Mouse (Mus musculus): ENCODE measurements around the gene Spef2. TPM values are rescaled to one million over a fixed set of nuclear protein-coding genes. Genes with fewer than 3 reads are reported as not detected.

Gene Spef2
- polyA plus RNA-seq, 1 experiment from 2014 or later: not detected

DNA sequence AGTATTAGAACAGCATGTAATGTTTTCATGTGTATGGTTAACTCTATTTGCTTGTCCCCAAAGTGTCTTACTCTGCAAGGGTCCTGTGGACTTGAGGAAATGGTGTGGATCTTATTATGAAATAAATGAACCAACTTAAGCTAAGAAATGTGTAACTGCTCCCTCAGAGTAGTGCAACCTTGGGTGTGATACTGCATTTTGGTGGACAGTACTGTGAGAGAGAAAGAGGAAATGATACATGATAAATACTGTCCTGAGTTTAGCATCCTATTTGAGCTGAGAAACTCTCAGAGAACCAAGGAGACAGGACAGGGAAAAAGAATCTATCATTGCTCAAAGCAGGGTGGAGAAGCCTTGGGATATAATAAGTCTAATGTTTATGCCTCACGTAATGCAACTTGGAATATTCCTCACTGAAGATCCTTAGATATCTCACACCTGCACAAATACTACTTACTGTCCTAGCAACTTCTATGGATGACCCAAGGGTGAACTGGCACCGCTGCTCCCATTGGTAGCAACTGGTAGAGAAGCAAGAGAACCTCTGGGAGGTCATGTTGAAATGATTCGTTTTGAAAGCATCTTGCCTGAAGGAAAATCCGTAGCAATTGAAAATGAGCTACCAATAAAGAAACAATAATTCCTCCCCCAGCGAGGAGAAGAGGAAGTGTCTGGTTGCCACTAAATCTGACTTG, 1.1 kb downstream of the Spef2 start:
- Histone ChIP-seq H3K27ac (ENCODE audit: low read length) (no peak overlapping the region), H3K36me3 (ENCODE audit: control insufficient read depth, insufficient read depth, low read length) (no peaks in the 10 kb centered on the region), H3K9ac (replicated peaks; ENCODE audit: low read depth, low read length) (no peak overlapping the region), H3K4me3 (ENCODE audit: low read depth, low read length) (no peak overlapping the region), H3K4me2 (replicated peaks; ENCODE audit: low read depth, low read length) (no peak overlapping the region), H3K27me3 (ENCODE audit: control insufficient read depth, insufficient read depth, low read length) (no peaks in the 10 kb centered on the region), H3K9me3 (ENCODE audit: control insufficient read depth, low read depth, low read length) (no peaks in the 10 kb centered on the region), H3K4me1 (ENCODE audit: control insufficient read depth, insufficient read depth, low read length) (0 out of 2 replicates have a peak, but pooled peaks cover 2% of the 10 kb centered on the region)
- 71% methylated on average over 5 of the region's 5 CpGs for WGBS
- ATAC-seq (ENCODE audit: insufficient number of reproducible peaks, insufficient read depth, low FRiP score, low read depth): no peak

DNA sequence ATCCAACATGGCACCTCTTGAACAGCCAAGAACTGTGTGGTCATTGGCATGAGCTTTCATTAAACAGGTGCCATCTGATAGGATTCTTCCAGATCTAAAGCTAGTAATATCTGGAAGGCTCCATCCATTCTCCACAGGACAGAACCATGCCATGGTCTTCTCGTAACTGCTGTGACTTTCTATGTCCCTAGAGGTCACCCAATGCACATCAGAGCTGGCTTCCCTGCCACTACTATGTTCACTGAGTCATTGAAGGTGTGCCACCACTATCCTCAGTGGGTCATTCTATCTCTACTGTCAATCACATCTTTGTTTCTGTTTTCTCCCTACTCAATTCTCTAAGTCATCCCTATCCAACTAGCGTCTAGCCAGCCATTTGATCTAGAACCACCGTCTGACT, 6.5 kb downstream of the Spef2 start:
- H3K27ac ChIP-seq (ENCODE audit: low read length): no peak overlapping the region
- H3K9ac ChIP-seq (replicated peaks; ENCODE audit: low read depth, low read length): no peak overlapping the region
- H3K4me3 ChIP-seq (ENCODE audit: low read depth, low read length): no peak overlapping the region
- H3K27me3 ChIP-seq (ENCODE audit: control insufficient read depth, insufficient read depth, low read length): no peaks in the 10 kb centered on the region
- H3K4me1 ChIP-seq (ENCODE audit: control insufficient read depth, insufficient read depth, low read length): no peaks in the 10 kb centered on the region
- 91% methylated on average over 3 of the region's 3 CpGs for WGBS
- no peaks in the 10 kb centered on the region for H3K36me3 ChIP-seq (ENCODE audit: control insufficient read depth, insufficient read depth, low read length)
- no peaks in the 10 kb centered on the region for H3K9me3 ChIP-seq (ENCODE audit: control insufficient read depth, low read depth, low read length)
- no peak overlapping the region for H3K4me2 ChIP-seq (replicated peaks; ENCODE audit: low read depth, low read length)
- no peak for ATAC-seq (ENCODE audit: insufficient number of reproducible peaks, insufficient read depth, low FRiP score, low read depth)

DNA sequence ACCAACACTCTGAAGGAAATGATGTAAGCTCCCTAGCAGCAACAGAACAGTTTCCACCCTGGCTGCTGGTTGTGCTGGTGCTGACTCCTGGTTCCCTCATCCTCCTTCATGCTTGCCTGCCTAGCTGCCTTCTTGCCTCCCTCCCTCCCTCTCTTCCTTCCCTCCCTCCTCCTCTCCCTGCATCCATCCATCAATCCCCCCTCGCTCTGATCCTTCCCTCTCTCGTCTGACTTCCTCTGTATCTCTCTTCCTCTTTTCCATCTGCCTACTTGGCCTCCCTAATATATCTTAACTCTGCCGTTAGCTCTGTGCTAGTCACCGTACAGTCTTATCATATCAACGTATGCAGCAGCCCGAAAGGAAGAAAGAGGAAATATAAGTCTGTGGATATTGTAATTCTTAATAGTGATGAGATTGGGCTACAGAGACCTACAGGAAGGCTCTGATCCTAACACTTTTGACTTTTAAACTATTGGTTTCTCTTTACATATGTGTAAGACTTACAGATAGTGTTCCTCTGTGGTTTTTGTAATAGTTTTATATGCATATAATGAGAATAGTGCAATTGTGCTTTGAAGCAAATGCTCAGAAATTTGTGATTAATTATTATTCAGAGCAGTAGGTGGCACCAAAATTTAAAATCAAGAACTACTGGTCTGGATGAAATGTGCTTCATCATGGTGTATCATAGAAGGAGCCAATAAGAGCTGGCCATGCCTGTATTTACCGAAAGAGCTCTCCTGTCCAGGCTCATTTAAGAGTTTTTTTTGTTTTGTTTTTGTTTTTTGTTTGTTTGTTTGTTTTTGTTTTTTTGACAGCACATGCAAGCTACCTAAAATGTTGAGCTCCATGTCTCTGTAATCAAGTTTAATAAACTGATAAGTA, 33.9 kb downstream of the Spef2 start:
- Histone ChIP-seq H3K36me3 (ENCODE audit: control insufficient read depth, insufficient read depth, low read length) (no peaks in the 10 kb centered on the region), H3K9me3 (ENCODE audit: control insufficient read depth, low read depth, low read length) (no peaks in the 10 kb centered on the region), H3K9ac (replicated peaks; ENCODE audit: low read depth, low read length) (no peak overlapping the region), H3K4me3 (ENCODE audit: low read depth, low read length) (no peak overlapping the region), H3K4me1 (ENCODE audit: control insufficient read depth, insufficient read depth, low read length) (no peaks in the 10 kb centered on the region), H3K4me2 (replicated peaks; ENCODE audit: low read depth, low read length) (no peak overlapping the region), H3K27ac (ENCODE audit: low read length) (no peak overlapping the region), H3K27me3 (ENCODE audit: control insufficient read depth, insufficient read depth, low read length) (no peaks in the 10 kb centered on the region)
- 64% methylated on average over 7 of the region's 7 CpGs for WGBS
- no peak for ATAC-seq (ENCODE audit: insufficient number of reproducible peaks, insufficient read depth, low FRiP score, low read depth)

DNA sequence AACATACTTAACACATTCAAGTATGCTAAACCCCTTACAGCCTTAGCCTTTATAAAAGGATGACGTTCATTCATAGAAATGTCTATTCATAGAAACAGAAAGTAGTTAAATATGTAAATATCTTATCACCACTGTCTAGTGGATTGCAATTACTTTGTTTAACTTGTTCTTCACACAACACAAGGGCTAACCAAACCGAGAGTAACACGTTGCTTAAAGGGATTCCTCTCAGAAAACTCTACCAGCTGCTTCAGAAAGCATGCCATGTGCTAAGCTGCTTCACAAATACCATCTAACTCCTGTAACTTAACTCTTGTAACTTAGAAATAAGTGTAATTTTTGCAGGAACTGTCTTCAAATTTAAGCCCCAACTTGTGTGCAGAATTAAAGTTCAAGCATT, 35.0 kb downstream of the Spef2 start:
- 79% methylated on average over 3 of the region's 3 CpGs for WGBS
- H3K9ac ChIP-seq (replicated peaks; ENCODE audit: low read depth, low read length): no peak overlapping the region
- no peaks in the 10 kb centered on the region for H3K4me1 ChIP-seq (ENCODE audit: control insufficient read depth, insufficient read depth, low read length)
- H3K4me3 ChIP-seq (ENCODE audit: low read depth, low read length): no peak overlapping the region
- H3K27me3 ChIP-seq (ENCODE audit: control insufficient read depth, insufficient read depth, low read length): no peaks in the 10 kb centered on the region
- no peak overlapping the region for H3K4me2 ChIP-seq (replicated peaks; ENCODE audit: low read depth, low read length)
- no peak for ATAC-seq (ENCODE audit: insufficient number of reproducible peaks, insufficient read depth, low FRiP score, low read depth)
- H3K9me3 ChIP-seq (ENCODE audit: control insufficient read depth, low read depth, low read length): no peaks in the 10 kb centered on the region
- H3K27ac ChIP-seq (ENCODE audit: low read length): no peak overlapping the region
- H3K36me3 ChIP-seq (ENCODE audit: control insufficient read depth, insufficient read depth, low read length): no peaks in the 10 kb centered on the region

DNA sequence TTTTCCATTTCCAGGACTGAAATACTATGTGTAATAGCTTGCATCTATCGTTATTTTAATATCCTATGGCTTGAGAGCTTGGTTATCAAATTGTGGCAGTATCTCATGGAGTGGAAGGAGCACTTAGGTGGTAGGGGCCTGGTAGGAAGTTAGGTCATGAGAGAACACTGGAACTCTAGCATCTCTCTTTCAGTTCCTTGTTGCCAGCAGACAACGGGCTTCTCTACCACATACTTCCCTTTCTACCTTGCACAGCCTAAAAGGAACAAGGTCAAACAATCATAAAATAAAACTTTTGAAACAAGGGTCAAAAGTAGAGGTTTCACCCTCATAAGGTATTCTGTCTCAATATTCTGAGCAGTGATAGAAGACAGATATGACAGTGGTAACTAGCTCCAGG, 38.3 kb downstream of the Spef2 start:
- Histone ChIP-seq H3K27me3 (ENCODE audit: control insufficient read depth, insufficient read depth, low read length) (no peaks in the 10 kb centered on the region), H3K4me2 (replicated peaks; ENCODE audit: low read depth, low read length) (no peak overlapping the region), H3K9ac (replicated peaks; ENCODE audit: low read depth, low read length) (no peak overlapping the region), H3K36me3 (ENCODE audit: control insufficient read depth, insufficient read depth, low read length) (no peaks in the 10 kb centered on the region), H3K4me1 (ENCODE audit: control insufficient read depth, insufficient read depth, low read length) (no peaks in the 10 kb centered on the region), H3K4me3 (ENCODE audit: low read depth, low read length) (no peak overlapping the region), H3K27ac (ENCODE audit: low read length) (no peak overlapping the region), H3K9me3 (ENCODE audit: control insufficient read depth, low read depth, low read length) (no peaks in the 10 kb centered on the region)
- ATAC-seq (ENCODE audit: insufficient number of reproducible peaks, insufficient read depth, low FRiP score, low read depth): no peak
- 88% methylated on average over 2 of the region's 2 CpGs for WGBS

DNA sequence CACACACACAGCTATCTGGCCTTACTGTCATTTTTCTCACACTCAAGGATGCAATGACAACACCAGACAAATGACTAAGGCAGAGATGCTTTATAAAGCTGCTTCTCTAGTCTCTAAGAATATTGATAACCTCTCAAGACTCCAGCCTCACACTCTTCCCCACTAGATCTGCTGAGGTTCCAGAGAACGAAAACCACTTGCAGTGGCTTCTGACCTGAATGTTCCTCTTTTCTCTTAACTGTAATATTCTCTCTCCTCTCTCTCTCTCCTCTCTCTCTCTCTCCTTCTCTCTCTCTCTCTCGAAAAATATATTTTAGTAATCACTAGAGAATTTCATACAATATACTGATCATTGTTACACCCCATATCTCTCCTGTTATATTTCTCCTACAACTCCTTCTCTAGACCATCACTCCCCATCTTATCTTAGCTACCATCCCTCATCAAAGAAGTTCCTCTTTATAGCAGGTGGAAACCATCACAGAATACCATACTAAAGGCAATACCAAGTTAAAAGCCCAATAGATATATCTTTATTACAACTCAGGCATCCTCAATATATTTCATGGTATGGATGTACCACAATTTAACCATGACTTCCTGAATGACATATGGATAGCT, 42.7 kb downstream of the Spef2 start:
- no peak for ATAC-seq (ENCODE audit: insufficient number of reproducible peaks, insufficient read depth, low FRiP score, low read depth)
- Histone ChIP-seq H3K36me3 (ENCODE audit: control insufficient read depth, insufficient read depth, low read length) (no peaks in the 10 kb centered on the region), H3K4me1 (ENCODE audit: control insufficient read depth, insufficient read depth, low read length) (no peaks in the 10 kb centered on the region), H3K4me2 (replicated peaks; ENCODE audit: low read depth, low read length) (no peak overlapping the region), H3K27ac (ENCODE audit: low read length) (no peak overlapping the region), H3K9me3 (ENCODE audit: control insufficient read depth, low read depth, low read length) (no peaks in the 10 kb centered on the region), H3K27me3 (ENCODE audit: control insufficient read depth, insufficient read depth, low read length) (no peaks in the 10 kb centered on the region), H3K9ac (replicated peaks; ENCODE audit: low read depth, low read length) (no peak overlapping the region), H3K4me3 (ENCODE audit: low read depth, low read length) (no peak overlapping the region)
- 82% methylated on average over 2 of the region's 2 CpGs for WGBS

DNA sequence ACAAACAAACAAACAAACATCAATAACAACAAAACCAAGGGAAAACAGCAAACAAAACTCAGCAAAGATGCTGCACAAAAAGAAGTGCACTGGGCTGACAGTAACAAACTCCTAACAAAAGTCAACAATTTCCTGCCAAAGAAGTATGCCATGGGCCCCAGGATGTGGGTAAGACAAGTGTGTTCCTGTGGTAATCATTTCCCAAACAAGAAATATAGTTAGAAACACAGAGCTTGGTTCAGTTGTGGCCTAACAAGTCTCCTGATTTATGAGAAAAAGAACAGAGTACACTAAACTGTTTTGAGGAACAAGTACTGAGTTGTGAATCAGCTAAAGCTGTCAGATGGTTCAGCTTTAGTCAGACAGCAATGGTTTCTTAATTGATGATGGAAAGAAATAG, 46.8 kb downstream of the Spef2 start:
- H3K4me3 ChIP-seq (ENCODE audit: low read depth, low read length): no peak overlapping the region
- no peak overlapping the region for H3K27ac ChIP-seq (ENCODE audit: low read length)
- H3K9ac ChIP-seq (replicated peaks; ENCODE audit: low read depth, low read length): no peak overlapping the region
- no peaks in the 10 kb centered on the region for H3K4me1 ChIP-seq (ENCODE audit: control insufficient read depth, insufficient read depth, low read length)
- H3K36me3 ChIP-seq (ENCODE audit: control insufficient read depth, insufficient read depth, low read length): no peaks in the 10 kb centered on the region
- H3K9me3 ChIP-seq (ENCODE audit: control insufficient read depth, low read depth, low read length): no peaks in the 10 kb centered on the region
- no peak overlapping the region for H3K4me2 ChIP-seq (replicated peaks; ENCODE audit: low read depth, low read length)
- H3K27me3 ChIP-seq (ENCODE audit: control insufficient read depth, insufficient read depth, low read length): no peaks in the 10 kb centered on the region
- ATAC-seq (ENCODE audit: insufficient number of reproducible peaks, insufficient read depth, low FRiP score, low read depth): no peak

DNA sequence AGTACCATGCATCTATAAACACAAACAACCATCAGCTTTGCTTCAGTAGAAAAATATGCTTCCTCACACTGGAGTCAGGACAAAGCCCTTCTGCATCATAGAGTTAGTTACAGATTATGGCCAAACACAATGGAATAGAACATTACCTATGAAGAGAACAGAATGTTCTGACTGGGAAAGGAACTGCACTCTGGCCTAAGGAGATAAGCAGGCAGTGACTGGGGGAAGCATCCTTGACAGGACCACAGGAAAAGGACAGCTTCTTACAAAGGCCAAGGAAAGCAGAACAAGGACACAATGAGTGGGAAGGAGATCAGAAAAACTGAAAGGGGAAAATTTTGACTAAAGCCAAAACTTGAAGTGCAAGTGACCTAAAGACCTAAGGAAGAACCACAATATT, 56.9 kb downstream of the Spef2 start:
- Histone ChIP-seq H3K9ac (replicated peaks; ENCODE audit: low read depth, low read length) (no peak overlapping the region), H3K4me1 (ENCODE audit: control insufficient read depth, insufficient read depth, low read length) (no peaks in the 10 kb centered on the region), H3K27ac (ENCODE audit: low read length) (no peak overlapping the region), H3K4me3 (ENCODE audit: low read depth, low read length) (no peak overlapping the region), H3K27me3 (ENCODE audit: control insufficient read depth, insufficient read depth, low read length) (no peaks in the 10 kb centered on the region), H3K4me2 (replicated peaks; ENCODE audit: low read depth, low read length) (no peak overlapping the region), H3K9me3 (ENCODE audit: control insufficient read depth, low read depth, low read length) (no peaks in the 10 kb centered on the region), H3K36me3 (ENCODE audit: control insufficient read depth, insufficient read depth, low read length) (no peaks in the 10 kb centered on the region)
- ATAC-seq (ENCODE audit: insufficient number of reproducible peaks, insufficient read depth, low FRiP score, low read depth): no peak
